Mouse (Mus musculus) ES-Bruce4 (cell line): ENCODE measurements at regions not wholly inside any gene's neighbourhood (a gene's known extent, or its start where the extent isn't known, plus 50 kb on each side); places are given as distances from the start of the nearest gene placed in this dataset.

Experiments
- CTCF ChIP-seq: IDR thresholded peaks from one replicate; pipeline ENCODE4 v1.8.1; 2011; ENCODE audit warnings: low read depth, low read length
- EP300 ChIP-seq: IDR thresholded peaks from 2 replicates; pipeline ENCODE4 v1.6.1; 2011; ENCODE audit warnings: low read depth, low read length; ENCODE audit not compliant: insufficient read depth

GRCm38 (mm10) chr12:106426631-106427030 is 416.6 kb downstream of the Vrk1 start:
- no peak for TF ChIP-seq EP300
- no peak for TF ChIP-seq CTCF
